Mouse (Mus musculus): ENCODE measurements around the gene Kif4.
A peak's percentile ranks its signal among the peaks of the same experiment; 100 is the strongest.

Kif4 gene

DNA sequence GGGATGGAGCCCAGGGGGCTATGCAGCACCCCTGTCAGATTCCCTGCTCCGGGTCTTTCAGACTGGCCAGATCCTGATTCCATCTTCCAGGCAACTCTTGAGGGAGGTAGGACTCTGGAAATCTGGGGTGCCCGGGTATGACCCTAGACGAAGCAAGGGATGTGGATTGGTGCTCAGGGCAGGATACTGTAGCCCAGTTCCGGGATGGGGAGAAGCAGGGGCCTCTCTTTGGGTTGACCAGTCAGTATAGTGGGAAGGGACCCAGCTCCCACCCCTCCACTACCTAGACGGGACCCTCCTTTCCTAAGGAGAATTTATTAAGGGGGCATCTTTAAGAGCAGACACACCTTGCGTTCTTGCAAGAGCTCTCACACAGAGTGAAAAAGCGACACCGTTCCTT is 104.7 kb downstream of the Kif4 start:
- DNase-seq (ENCODE audit: low spot score) = no peak

DNA sequence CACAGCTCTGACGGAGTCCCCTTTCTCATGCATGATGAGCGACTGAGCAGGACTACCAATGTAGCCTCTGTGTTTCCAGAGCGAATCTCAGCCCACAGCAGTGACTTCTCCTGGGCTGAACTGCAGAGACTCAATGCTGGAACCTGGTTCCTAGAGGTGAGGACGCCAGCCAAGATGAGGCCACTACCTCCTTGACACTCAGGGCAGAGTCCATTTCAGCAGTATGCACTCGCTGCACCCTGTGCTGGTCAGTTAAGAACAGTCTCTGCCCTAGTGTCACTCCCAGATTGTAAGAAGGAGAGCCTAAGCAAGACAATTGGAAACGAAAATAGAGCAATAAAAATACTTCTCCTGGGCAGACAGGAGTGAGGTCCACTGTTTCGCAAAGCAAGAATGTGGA is 108.8 kb downstream of the Kif4 start:
- no peak for DNase-seq (ENCODE audit: low spot score)

DNA sequence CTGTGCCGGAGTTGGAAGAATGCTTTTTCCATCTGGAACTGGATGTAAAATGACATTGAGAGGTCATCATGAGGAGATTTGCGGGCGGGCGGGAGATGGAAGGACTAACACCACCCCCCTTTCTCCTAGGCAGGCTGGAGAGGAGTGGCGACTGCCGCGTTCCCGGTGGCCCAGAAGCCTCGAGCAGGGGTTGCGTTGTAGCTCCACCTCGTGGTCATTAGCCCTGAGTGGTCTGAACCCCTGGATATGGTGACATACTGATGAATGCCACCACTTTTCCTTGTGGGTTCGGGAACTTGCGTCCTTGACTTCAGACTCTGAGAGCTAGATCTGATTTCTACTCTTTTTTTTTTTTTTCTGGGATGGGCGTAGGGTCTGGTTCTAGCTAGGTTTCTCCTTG is 113.4 kb downstream of the Kif4 start:
- DNase-seq (ENCODE audit: low spot score) = peak; percentile 67

DNA sequence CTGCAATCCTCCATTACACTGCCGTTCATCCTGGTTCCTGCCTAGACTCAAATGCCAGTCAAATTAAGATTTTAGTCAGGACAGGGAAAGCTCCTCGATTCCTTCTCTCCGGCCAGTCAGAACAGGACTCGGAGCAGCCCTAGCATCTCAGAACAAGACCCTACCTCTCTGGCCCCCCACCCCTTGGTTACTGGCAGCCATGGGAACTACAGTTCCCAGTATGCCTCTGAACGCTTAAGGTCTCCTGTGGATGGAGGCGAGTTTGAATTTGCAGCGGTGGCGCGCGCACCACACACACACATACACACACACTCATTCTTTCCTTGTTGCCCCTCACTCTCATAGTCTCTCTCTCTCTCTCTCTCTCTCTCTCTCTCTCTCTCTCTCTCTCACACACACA is 113.9 kb downstream of the Kif4 start:
- no peak for DNase-seq (ENCODE audit: low spot score)

DNA sequence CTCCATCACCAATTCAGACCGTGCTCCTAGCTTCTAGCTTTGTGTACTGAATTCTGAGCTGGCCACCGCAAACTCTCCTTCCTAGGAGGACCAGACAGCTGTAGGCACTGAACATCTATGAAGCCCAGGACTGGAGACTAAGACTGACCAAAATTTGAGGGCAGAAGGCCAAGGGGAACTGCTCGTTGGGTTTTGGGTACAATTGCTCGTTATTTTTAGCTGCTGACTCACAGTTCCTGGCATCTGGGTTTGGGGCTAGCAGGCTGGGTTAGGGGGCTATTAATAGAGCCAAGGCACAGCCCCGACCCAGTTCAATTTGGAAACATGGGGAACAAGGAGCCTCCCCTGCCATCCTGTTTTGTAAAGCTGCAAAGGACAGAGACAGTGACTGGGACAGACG is 115.2 kb downstream of the Kif4 start:
- DNase-seq (ENCODE audit: low spot score) = no peak

DNA sequence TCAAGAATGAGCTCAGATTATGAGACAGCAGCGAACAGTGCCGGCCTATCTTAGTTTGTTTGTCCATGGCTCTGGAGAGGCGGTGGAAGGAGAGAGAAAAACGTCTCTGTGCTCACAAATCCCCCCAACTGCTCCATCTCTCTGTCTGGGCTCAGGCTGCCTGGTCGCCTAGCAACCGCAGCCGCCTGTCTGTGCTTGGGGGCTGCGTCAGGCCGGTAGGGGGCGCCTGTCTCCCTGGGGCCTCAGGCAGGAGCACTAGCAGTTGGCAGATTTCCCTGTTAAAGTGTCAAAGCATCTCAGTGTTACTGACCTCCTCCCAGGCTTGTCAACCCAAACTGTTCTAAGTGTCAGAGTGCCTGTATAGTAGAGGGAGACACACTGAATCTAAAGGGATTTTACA is 116.4 kb downstream of the Kif4 start:
- DNase-seq (ENCODE audit: low spot score) = peak; percentile 35

DNA sequence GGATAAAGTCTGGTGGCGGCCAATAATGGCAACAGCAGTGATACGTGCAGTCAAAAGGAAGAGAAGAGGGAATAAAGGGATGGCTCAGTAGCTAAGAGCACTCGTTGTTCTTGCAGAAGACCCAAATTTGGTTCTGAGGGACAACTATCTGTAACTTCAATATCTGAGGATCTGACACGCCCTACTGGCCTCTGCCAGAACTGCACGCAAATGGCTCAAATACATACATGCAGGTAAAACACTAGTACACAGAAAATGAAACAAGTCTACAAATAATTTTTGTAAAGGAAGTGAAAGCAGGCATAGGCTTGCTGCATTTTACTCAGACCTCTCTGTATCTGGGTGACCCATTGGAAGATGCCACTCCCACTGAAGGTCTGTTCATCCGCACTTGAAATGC is 140.3 kb downstream of the Kif4 start:
- no peak for DNase-seq (ENCODE audit: low spot score)

DNA sequence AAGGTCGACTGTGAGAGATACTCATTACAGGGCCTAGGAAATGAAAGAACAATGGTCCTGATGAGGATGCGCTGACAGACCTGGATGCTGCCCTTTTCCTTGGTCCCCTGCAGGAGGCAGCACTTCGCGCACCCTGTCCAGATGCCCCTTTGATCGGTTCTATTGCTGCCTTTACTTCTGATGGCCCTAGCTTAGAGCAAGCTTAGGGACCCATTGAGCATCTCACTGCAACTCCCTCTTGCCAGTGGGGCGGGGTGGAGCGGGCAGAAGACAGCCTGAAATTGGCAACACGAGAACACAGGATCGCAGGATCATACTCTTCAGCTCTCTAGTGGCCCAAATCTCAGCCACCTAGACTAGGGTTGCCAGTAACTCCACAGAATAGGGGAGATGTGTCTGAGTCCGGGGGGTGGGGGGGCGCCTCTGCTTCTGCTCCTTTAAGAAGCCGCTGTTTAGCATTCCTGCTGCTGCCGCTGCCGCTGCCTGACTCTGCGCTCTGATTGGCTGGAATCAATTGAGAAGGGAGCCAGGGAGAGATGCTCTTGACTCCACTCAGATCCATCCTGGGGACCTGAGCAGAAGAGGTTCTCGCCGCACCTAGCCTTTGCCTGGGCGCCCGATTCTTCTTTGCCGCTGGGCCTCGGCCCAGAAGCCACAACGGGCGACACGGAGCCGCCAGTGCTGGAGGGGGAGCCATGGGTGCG is 141.8 kb downstream of the Kif4 start, which contains the start of gene Dlg3:
Gene Dlg3, plus strand, starts transcription at position 542 of the 704 bp plus-strand sequence.
- DNase-seq (ENCODE audit: low spot score) = no peak

DNA sequence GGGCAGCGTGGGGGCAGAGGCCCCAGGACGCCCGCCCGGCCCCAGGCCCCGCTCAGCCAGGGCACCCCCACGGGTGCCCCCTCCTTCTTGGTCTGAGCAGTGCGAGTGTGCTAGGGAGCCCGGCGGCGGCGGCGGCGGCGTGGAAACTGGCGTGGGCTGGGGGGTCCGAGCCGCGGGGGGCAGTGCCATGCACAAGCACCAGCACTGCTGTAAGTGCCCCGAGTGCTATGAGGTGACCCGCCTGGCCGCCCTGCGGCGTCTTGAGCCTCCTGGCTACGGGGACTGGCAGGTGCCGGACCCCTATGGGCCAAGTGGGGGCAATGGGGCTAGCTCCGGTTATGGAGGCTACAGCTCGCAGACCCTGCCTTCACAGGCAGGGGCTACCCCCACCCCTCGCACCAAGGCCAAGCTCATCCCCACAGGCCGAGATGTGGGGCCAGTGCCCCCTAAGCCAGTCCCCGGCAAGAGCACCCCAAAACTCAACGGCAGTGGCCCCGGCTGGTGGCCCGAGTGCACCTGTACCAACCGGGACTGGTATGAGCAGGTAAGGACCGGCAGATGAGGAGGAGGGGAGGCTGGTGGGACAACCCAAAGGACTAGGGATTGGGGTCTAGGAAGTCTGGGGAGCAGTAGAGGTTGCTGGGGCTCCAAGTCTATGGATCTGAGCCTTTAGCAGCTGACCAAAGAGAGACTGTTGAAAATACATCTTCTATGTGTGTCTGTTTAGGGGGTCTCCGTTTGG is 142.5 kb downstream of the Kif4 start:
- DNase-seq (ENCODE audit: low spot score) = no peak

DNA sequence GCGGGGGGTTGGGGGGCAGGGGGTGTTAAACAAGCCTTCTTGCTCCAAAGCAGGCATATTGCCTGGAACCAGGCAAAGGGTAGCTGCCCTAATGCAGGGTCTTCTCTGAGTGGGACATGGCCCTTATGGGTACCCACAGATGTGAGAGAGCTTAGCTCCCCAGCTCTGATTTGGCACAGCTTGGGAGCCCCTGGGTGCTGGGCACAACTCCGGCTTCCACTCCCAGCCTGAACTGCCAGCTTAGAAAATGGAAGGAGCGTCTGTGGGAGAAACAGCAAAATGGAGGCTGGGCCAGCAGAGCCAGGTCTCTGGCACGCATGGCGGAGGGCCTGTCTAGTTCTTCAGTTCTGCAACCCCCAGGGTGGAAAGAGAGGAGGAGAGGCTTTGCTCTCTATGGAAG is 143.7 kb downstream of the Kif4 start:
- no peak for DNase-seq (ENCODE audit: low spot score)

DNA sequence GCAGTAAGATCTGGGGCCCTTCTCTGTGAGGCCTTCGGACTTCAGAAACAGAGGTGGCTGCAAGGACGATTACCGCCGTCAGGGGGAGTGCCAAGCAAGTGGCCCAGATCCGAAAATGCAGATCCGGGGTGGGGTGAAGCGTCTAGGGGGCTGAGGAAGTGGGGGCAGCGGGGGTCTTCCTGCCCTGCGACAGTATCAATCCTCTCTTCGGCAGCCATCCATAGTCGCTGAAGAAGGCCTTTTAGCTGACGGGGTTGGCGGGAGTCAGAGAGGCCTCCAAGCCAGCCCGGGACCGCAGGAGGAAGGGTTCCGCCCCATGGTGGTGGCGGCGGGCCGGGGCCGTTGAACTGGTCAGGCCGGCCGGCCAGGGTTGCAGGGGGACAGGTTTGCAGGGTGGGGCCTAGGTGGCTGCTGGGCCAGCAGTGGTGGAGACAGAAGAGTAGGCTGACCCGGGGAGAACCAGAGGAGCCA is 148.8 kb downstream of the Kif4 start:
- peak; percentile 74 for DNase-seq (ENCODE audit: low spot score)

DNA sequence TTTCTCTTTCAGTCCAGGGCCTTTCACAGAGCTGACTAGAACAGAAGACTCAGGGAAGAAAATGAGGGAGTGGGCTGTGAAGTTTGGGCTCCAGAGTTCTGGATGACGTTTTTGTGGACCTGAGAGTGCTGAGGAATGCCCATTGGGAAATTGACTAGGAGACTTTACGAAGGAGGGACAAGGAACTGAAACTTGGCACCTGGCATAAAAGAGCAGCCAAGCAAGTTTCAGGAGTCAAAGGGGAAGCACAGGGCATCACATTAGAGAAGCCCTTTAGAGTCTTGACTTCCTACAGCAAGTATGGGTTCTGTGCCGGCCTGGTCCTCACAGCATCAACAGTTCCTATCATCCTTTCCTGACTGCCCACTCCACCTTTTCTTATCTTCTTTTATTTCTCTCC is 149.9 kb downstream of the Kif4 start:
- no peak for DNase-seq (ENCODE audit: low spot score)

DNA sequence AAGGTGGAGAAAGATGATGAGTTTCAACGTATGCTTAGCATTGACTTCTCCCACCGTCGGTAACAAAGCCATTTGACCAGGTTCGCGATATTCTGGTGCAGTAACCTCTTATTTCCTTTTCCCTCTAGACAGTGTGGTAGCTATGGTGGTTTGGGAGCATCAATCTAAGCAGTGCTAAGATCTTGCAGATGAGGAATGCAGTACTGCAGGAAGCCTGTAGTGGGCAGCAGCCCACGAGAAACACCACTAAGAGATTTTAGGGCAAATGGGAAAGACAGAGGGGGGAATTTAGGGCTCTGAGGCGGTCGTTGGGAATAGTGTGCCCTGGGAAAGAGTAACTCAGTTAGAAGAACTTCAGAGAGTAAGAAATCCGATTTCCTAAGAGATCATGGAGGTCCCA is 151.0 kb downstream of the Kif4 start:
- peak; percentile 50 for DNase-seq (ENCODE audit: low spot score)
